Mouse (Mus musculus) forebrain, embryonic 16.5 days (tissue): Measurements from ENCODE around the gene Tbx15. TPM values are rescaled to one million over a fixed set of nuclear protein-coding genes. Genes with fewer than 3 reads are reported as not detected.

Source experiments
- microRNA-seq: library from miRNA; unstranded; fragments of <30 nt; microRNA quantifications from one replicate; pipeline ENCODE4, GENCODE M21; 2017
- polyA plus RNA-seq: library from polyadenylated mRNA; unstranded; fragments of >200 nt; fragmentation: Nextera tagmentation; extraction: Ambion mirVana; gene quantifications from 2 replicates; pipeline ENCODE4 v1.2.1, GENCODE M21; 2015

Tbx15 gene
- polyA plus RNA-seq, 1 experiment from 2014 or later, result 0.79 TPM

Small RNA genes lying within 50 kb of the gene (microRNA-seq; reads per million reads assigned to microRNA genes)
- gene Mir6481, result not detected

Other genes starting within 250 kb of the Tbx15 start
- 6.3 and 7.6 TPM in 2 replicates for gene Wars2, start 99.3 kb upstream of the Tbx15 start, polyA plus RNA-seq